Mouse (Mus musculus) right cerebral cortex, postnatal 25 days (tissue): ENCODE data around the gene Mapkapk3.

Experiments
- DNase-seq: peaks from one replicate; pipeline ENCODE4 v3.0.0; 2022

The Mapkapk3 gene

GRCm38 (mm10) chr9:107289211-107290076 lies at the start of gene Mapkapk3:
Gene Mapkapk3, minus strand, starts transcription at chr9:107289877.
- DNase-seq = peak; percentile 20

- DNase-seq = peak; percentile 78
Measured at GRCm38 (mm10) chr9:107338172-107338883, 48.7 kb upstream of the Mapkapk3 start, which contains the start of gene Hemk1. Gene Hemk1, minus strand, starts transcription at chr9:107338350.

DNA sequence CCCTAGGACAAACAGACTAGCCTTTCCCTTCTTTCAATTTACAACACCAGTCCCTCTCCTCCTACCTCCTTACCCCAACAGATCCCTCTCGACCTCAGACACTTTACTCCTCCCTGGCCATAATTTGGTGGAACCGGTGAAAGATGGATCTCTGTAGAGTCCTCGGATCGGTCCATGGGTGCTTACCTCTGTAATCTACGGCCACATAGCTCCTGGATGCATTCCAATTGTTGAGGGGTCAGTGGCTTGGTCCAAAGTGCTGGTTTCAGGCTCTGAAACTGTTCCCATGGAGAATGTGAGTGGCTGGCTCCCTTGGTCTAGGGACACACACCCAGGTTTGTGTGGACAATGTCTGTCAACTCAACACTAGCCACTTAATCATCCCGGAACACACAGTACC lies 46.7 kb upstream of the Mapkapk3 start:
- DNase-seq = no peak

DNA sequence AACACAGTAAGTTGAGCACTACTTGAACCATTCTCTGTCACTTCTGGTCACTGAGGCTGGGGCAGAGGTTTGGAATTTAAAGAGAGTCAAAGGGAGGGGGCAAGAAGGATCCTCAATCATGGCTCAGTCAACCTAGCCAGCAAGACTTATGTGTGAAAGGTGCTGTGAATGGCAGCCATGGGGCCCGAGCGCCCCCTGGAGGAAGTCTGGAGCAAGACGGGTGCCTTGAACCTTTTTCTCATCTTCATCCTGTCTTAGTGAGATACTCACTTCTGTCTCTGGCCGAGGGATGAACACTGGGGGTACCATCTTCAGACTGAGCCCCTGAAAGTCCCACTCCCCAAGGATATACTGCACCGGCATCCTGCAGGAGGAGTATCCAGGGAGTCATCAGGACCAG lies 46.2 kb upstream of the Mapkapk3 start:
- peak; percentile 59 for DNase-seq

DNA sequence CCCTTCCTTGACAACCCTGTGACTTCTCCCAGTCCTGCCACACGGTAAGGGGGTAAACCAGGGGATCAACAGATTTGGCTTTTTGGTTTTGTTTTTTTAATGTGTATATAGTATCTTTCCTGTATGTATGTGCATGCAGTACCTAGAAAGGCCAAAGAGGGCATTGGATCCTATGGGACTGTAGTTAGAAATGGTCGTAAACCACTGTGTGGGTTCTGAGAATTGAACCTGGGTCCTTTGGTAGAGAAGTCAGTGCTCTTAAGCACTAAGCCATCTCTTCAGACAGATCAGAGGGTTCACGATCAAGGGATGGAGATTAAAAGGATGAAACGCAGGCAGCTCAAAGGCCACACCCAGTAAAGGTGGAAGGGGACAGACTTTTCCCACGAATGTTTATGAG lies 45.4 kb upstream of the Mapkapk3 start:
- no peak for DNase-seq

GRCm38 (mm10) chr9:107334356-107334755 lies 44.7 kb upstream of the Mapkapk3 start:
- no peak for DNase-seq

- DNase-seq = no peak
Measured at GRCm38 (mm10) chr9:107333686-107334085, 44.0 kb upstream of the Mapkapk3 start.

DNA sequence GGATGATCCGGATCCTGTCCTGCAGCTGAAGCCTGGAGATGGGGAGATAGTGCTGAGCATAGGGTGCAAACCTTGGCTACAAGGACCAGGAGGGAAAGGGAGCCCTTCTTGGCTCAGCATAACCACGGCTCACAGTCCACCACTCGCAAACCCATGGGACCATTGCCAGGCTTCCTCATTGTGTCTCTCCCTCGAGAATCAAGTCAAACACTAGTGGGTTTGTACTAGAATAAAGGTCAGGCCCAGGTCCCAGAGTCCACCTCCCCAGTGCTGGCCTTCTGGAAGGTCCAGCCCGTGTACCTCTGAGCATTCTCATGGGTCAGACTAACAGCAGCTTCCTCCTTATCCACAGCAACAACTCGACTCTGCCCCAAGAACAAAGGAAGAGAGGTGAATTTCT lies 41.1 kb upstream of the Mapkapk3 start:
- no peak for DNase-seq

DNA sequence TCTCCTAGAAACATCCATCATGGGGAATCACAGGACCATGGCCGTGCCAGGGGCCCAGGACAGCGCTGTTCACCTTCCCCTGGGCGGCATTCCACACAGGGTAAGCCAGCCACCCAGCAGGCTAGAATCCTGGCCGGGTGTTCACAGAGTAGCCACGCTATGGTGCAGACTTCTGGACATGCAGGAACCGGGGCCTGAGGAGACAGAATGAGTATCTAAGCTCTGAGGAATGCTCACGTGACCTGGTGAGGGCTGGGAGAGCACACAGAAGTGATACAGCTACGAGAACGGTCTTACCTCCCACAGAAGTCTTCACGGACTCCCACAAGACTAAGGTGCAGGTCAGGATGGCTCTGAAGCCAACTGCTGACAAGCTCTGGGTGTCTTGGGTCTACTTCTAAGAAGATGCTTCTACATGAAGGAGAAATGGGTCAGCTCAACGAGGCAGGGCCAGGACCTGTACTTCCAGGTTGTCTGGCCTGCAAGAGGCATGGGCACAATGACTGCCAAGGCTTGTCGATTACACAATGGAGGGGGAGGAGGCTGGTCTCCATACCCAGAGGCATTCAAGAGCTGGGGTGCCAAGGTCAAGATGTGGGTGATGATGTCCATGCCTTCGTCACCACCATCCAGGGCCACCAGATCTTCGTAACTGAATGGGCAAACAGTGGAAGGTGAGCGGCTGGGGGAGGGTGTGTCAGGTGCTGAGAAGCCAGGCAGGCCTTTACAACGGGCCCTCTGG lies 38.4 kb upstream of the Mapkapk3 start:
- DNase-seq = no peak

DNA sequence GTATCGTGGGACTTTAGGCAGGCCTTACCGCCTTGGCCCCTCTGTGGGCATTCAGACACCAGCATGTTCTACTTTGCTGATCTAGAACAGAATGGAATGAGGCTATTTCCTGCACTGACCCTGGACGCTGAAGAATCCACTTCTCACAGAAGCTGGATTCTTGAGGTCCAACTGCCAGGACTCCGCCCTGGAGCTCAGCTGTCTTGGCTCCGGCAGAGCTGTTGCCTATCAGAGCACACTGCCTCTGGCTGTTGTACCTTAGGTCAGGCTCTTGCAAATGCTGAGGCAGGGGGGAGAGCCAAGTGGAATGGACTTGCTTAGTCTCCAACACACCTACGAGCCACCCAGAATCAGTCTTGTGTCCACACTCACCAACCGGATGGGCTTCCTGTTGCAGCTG lies 36.2 kb upstream of the Mapkapk3 start:
- no peak for DNase-seq

DNA sequence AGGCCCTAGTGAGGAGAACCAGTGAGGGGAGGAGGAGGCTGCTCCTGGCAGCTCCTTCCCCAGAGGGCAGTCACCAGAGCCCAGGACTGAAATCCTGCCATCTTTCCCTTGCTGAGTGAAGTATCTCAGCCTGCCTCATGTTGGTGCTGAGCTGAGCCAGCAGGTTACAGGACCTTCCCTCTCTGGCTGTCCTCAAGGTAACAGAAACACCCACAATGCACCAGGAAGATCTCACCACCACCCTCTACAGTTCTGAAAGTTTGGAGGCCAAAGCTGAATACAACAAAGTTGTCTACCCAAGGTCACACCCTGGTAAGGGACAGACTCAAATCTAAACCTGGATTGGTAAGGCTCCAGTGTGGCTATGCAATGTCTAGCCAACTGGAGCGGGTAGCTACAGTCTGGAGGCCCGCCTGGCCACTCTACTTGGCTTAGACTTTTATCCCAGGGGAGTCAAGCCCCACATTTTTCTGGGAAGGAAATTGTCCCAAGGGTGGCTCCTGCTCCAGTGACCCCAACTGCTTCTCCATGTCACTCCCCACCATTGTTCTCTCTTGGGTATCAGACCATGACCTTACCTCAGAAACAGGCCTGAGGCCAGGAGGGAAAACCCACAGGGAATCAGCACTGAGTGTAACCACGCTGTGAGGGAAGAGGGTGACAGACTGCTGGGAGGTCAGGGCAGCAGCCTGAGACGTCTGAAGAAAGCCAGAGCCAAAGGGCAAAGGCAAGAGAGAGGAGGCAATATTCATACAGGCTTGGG lies 35.3 kb upstream of the Mapkapk3 start:
- no peak for DNase-seq

GRCm38 (mm10) chr9:107323558-107323957 lies 33.9 kb upstream of the Mapkapk3 start:
- DNase-seq = no peak

GRCm38 (mm10) chr9:107322461-107323050 lies 32.9 kb upstream of the Mapkapk3 start:
- no peak for DNase-seq

DNA sequence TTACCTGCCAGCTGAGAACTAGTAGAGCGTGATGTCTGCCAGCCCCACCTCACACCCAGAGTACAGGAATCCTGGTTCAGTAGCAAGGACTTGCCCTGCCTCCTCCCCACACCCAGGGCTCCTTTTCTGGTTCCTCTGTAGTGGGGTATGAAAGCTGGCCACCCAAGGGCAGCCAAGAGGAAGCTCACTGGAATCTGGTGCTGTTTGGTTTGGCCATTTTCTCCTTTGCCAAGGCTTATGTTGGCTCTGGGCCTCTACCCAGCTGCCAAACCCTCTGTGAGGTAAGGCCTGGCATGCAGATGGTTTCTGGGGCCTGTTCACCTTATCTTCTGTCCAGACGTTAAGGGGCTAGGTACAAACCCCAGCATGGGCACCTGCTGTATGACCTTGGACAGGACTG lies 26.1 kb upstream of the Mapkapk3 start:
- no peak for DNase-seq

DNA sequence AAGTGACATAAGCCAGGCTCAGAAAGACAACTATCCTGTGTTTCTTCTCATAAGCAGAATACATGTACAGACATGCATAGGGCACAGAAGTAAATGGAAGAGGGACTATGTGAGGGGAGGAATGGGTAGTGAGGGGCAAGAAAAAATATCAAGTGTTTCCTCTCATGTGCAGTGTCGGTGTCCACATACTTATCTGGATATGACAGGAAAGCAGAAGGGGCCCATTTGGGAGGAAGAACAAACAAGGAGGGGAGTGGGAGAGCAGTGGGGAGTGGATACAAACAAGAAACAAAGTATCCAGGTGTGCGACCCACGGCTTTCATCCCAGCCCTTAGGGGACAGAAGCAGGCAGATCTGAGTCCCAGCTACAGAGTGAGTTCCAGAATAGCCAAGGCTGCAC lies 24.2 kb upstream of the Mapkapk3 start:
- DNase-seq = no peak

DNA sequence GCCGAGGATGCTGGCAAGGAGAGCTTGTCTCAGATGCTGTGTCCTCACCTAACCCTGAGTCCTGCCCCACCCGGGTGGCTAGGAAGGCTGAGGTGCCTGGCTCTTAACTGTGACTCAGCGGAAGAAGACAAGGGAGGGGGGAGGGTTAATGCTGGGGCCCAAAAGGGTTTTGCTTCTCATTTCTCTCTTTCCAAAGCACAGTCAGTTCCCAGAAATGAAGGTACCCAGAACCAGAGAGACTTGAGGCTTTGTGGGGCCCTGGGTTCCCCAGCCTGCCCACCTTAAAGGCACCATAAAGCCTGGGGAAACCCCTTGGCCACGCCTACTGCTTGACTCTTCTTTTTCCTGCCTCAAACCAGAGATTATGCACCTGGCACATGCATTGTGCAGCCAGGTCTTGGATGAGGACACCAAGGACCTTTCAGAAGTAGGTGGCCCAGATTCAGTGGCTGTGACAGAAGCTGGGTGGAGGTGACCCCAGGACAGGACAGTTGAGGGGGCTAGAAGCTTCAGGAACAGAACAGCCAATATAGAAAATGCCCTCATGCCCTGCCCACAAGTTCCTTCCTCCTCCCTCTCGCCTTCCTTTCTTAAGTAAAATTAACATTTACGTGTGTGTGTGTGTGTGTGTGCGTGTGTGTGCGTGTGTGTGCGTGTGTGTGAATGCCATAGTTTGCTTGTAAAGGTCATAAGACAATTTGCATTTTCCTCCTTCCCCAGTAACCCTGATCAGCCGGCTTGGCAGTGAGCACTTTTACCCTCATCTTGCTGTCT lies 23.3 kb upstream of the Mapkapk3 start:
- DNase-seq = no peak

- DNase-seq = no peak
Measured at GRCm38 (mm10) chr9:107309600-107309999, 19.9 kb upstream of the Mapkapk3 start.

DNA sequence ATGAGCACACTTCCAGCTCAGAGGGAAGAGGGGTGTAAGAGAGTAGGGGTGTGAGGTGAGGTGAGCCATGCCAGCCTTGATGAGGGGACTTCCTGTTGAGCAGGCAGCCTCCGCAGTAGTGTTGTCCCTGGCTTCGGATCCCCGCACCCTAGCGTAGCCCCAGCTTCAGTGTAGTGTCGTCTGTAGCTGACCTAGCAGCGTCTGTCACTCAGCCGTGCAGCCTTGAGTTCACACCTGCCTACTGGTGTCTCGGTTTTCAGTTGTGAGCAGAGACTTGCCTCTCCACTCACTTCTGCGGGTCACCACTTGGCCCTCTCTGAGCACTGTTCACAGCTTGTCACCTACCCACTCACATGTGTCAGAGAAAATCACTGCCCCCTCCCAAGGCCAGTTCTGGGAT lies 19.5 kb upstream of the Mapkapk3 start:
- DNase-seq = no peak

DNA sequence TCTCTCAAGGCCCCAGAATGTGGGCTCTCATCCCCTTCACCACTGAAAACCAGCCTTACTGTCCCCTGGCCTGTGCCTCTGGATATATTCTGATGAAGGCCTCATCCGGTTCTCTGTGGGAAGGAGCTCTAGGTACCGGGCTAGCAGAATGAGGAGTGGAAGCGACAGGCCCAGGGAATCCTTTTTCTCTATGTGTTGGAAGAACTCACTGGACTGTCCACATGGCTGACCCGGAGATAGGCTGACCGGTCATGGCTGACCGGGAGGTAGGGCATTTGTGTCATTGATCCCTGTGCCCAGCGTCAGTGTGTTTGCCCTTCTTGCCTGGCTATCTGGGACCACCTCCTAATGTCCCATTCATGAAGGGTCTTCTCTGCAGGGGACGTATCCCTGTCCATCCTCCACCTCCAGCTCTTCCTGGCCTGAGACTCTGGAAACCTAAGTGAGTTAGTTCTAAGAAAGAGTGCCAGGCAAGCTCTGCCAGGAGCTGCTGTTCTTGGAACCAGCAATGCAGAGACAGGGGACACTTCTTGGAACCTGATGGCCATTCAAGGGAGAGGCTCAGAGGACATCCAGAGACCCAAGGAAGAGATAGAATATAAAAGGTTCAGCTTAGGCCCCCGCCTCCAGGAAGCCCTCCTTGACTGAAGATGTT lies 18.8 kb upstream of the Mapkapk3 start:
- DNase-seq = no peak

- no peak for DNase-seq
Measured at GRCm38 (mm10) chr9:107307886-107308285, 18.2 kb upstream of the Mapkapk3 start.
